Mouse (Mus musculus) bone marrow macrophage, adult 2 months (primary cell): ENCODE results near the gene Oscar. TPM values are rescaled to one million over a fixed set of nuclear protein-coding genes. Genes with fewer than 3 reads are reported as not detected.

ENCODE experiments used
- H3K27ac ChIP-seq: 2 replicates; pipeline ENCODE4 v1.5.1; 2012; ENCODE audit warnings: low read depth, low read length; ENCODE audit not compliant: insufficient read depth
- H3K4me1 ChIP-seq: 2 replicates; pipeline ENCODE4 v1.6.1; 2012; ENCODE audit warnings: low read length; ENCODE audit not compliant: control insufficient read depth, insufficient read depth
- H3K4me3 ChIP-seq: 2 replicates; pipeline ENCODE4 v1.5.1; 2012; ENCODE audit warnings: mild to moderate bottlenecking, low read length, moderate library complexity; ENCODE audit not compliant: insufficient read depth
- CTCF ChIP-seq: IDR thresholded peaks from 2 replicates; pipeline ENCODE4 v1.5.1; 2012; ENCODE audit warnings: low read depth, mild to moderate bottlenecking, low read length, moderate library complexity
- POLR2A ChIP-seq: IDR thresholded peaks from 2 replicates; pipeline ENCODE4 v1.6.1; 2012; ENCODE audit warnings: mild to moderate bottlenecking, low read depth, low read length, borderline replicate concordance
- polyA plus RNA-seq: library from polyadenylated mRNA; stranded (reverse); fragments of >200 nt; gene quantifications from 2 replicates; pipeline ENCODE4 v1.2.4, GENCODE M21; 2012; ENCODE audit not compliant: missing spikeins, insufficient read depth, insufficient read length

The Oscar gene
- polyA plus RNA-seq, 1 experiment, result not detected

DNA sequence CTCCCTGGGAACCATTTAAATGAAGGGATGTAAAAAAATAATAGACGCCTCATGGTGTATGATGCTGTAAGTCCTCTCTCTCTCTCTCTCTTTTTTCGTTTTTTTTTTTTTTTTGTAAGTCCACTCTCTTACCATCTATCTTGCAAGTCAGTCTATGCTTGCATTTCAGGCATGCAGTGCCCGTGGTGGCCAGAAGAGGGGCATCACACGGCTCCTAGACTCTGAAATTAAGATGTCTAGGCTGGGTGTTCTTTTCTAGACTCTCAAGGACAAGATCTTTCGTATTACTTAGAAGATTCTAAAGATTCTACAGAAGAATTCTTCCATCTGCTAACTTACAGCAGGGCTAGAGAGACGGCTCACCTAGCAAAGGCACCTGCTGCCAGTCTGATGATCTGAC lies 46.2 kb downstream of the Oscar start:
- H3K27ac ChIP-seq, result no peak overlapping the region
- no peak overlapping the region for H3K4me3 ChIP-seq
- TF ChIP-seq POLR2A (no peak), CTCF (no peak)
- no peaks in the 10 kb centered on the region for H3K4me1 ChIP-seq

- no peak for TF ChIP-seq POLR2A
- TF ChIP-seq CTCF, result no peak
- H3K27ac ChIP-seq, result no peak overlapping the region
- H3K4me3 ChIP-seq, result no peak overlapping the region
- no peaks in the 10 kb centered on the region for H3K4me1 ChIP-seq
These were observed 48.6 kb downstream of the Oscar start for GRCm38 (mm10) chr7:3567336-3567735.

Other genes with a start within 250 kb of the Oscar start
- 0.40 and 0.77 TPM in 2 replicates for gene Cacng8, start 225.5 kb downstream of the Oscar start, polyA plus RNA-seq
- not detected in 2 replicates for gene Cacng6, start 192.0 kb downstream of the Oscar start, polyA plus RNA-seq
- 1.2 TPM in 1 of 2 replicates, not detected in the other for gene Tarm1, start 113.5 kb downstream of the Oscar start, polyA plus RNA-seq
- 294 and 360 TPM in 2 replicates for gene Ndufa3, start 1.2 kb upstream of the Oscar start, polyA plus RNA-seq
- 22.6 and 24.4 TPM in 2 replicates for gene Tfpt, start 13.8 kb upstream of the Oscar start, polyA plus RNA-seq
- gene Prpf31, start 13.8 kb upstream of the Oscar start, polyA plus RNA-seq, result 37.6 and 46.3 TPM in 2 replicates
- gene Cnot3, start 29.1 kb upstream of the Oscar start, polyA plus RNA-seq, result 66.9 and 69.0 TPM in 2 replicates
- 8.5 and 9.1 TPM in 2 replicates for gene Leng1, start 49.7 kb upstream of the Oscar start, polyA plus RNA-seq
- gene Tmc4, start 61.4 kb upstream of the Oscar start, polyA plus RNA-seq, result 5.8 and 8.3 TPM in 2 replicates
- gene Tsen34, start 76.7 kb upstream of the Oscar start, polyA plus RNA-seq, result 56.5 and 59.4 TPM in 2 replicates
- gene Mboat7, start 77.4 kb upstream of the Oscar start, polyA plus RNA-seq, result 79.5 and 93.8 TPM in 2 replicates
- 1,730 and 1,840 TPM in 2 replicates for gene Rps9, start 87.8 kb upstream of the Oscar start, polyA plus RNA-seq
- 642 and 647 TPM in 2 replicates for gene Pirb, start 104.2 kb upstream of the Oscar start, polyA plus RNA-seq
- gene Gm15448, start 209.5 kb upstream of the Oscar start, polyA plus RNA-seq, result 4.9 and 8.1 TPM in 2 replicates
- gene Pira2, start 228.9 kb upstream of the Oscar start, polyA plus RNA-seq, result 70.0 and 81.5 TPM in 2 replicates